Mouse (Mus musculus) neural tube, embryonic 10.5 days (tissue): ENCODE measurements around the gene Themis2.
A peak's percentile ranks its signal among the peaks of the same experiment; 100 is the strongest.
"Not testable (repeated sequence)": the region's sequence is repeated elsewhere in the genome, so short reads cannot be mapped to it uniquely, and the experiment has no call there.

Source experiments
- DNase-seq: peaks from one replicate; pipeline ENCODE4 v3.0.0-alpha.2; 2017; ENCODE audit warnings: low spot score; ENCODE audit errors: extremely low spot score

The Themis2 gene

GRCm38 (mm10) chr4:132799845-132800244 lies 3.7 kb upstream of the Themis2 start:
- DNase-seq, result no peak

- DNase-seq, result not testable (repeated sequence)
Measured at GRCm38 (mm10) chr4:132798666-132799065, 2.5 kb upstream of the Themis2 start.

GRCm38 (mm10) chr4:132798028-132798427 lies 1.8 kb upstream of the Themis2 start:
- no peak for DNase-seq

GRCm38 (mm10) chr4:132797461-132797860 lies 1.3 kb upstream of the Themis2 start:
- no peak for DNase-seq

- no peak for DNase-seq
Measured at GRCm38 (mm10) chr4:132795171-132795570, 1.0 kb downstream of the Themis2 start.

- no peak for DNase-seq
Measured at GRCm38 (mm10) chr4:132794760-132795159, 1.4 kb downstream of the Themis2 start.

GRCm38 (mm10) chr4:132794028-132794427 lies 2.2 kb downstream of the Themis2 start:
- no peak for DNase-seq

- not testable (repeated sequence) for DNase-seq
Measured at GRCm38 (mm10) chr4:132793322-132794004, 2.7 kb downstream of the Themis2 start.

- DNase-seq, result no peak
Measured at GRCm38 (mm10) chr4:132789731-132790130, 6.5 kb downstream of the Themis2 start.

- DNase-seq, result no peak
Measured at GRCm38 (mm10) chr4:132785228-132785627, 11.0 kb downstream of the Themis2 start.

GRCm38 (mm10) chr4:132783732-132784131 lies 12.5 kb downstream of the Themis2 start:
- DNase-seq, result no peak

- no peak for DNase-seq
Measured at GRCm38 (mm10) chr4:132780288-132780687, 15.9 kb downstream of the Themis2 start.

- no peak for DNase-seq
Measured at GRCm38 (mm10) chr4:132778562-132779201, 17.5 kb downstream of the Themis2 start.

- peak; percentile 47 for DNase-seq
Measured at GRCm38 (mm10) chr4:132776764-132777163, 19.4 kb downstream of the Themis2 start.

GRCm38 (mm10) chr4:132774905-132775304 lies 21.3 kb downstream of the Themis2 start:
- DNase-seq, result no peak

GRCm38 (mm10) chr4:132771776-132772175 lies 24.4 kb downstream of the Themis2 start:
- no peak for DNase-seq

GRCm38 (mm10) chr4:132767914-132768876 lies 28.0 kb downstream of the Themis2 start, which contains the start of gene Rpa2:
Gene Rpa2 (plus strand): TSS chr4:132768332.
- DNase-seq, result peak; percentile 97

- DNase-seq, result not testable (repeated sequence)
Measured at GRCm38 (mm10) chr4:132763125-132763524, 33.1 kb downstream of the Themis2 start.

GRCm38 (mm10) chr4:132762602-132763001 lies 33.6 kb downstream of the Themis2 start:
- DNase-seq, result no peak

GRCm38 (mm10) chr4:132760296-132760695 lies 35.9 kb downstream of the Themis2 start:
- no peak for DNase-seq

GRCm38 (mm10) chr4:132757633-132758351 lies 38.4 kb downstream of the Themis2 start:
- DNase-seq, result no peak
